Mouse (Mus musculus) ES-E14 (cell line): ENCODE data around the gene Fxyd5.

Source experiments
- CHD2 ChIP-seq: IDR thresholded peaks from 2 replicates; pipeline ENCODE4 v1.6.1; 2014; ENCODE audit warnings: mild to moderate bottlenecking, low read depth, low read length, inconsistent platforms
- HCFC1 ChIP-seq: IDR thresholded peaks from 2 replicates; pipeline ENCODE4 v1.6.1; 2012; ENCODE audit warnings: low read length, inconsistent platforms, borderline replicate concordance; ENCODE audit not compliant: insufficient read depth
- MAFK ChIP-seq: IDR thresholded peaks from 2 replicates; pipeline ENCODE4 v1.6.1; 2014; ENCODE audit warnings: mild to moderate bottlenecking, low read depth, low read length, inconsistent platforms; ENCODE audit not compliant: insufficient read depth
- ZC3H11A ChIP-seq: IDR thresholded peaks from 2 replicates; pipeline ENCODE4 v1.6.1; 2012; ENCODE audit warnings: low read depth, mild to moderate bottlenecking, inconsistent platforms, low read length, borderline replicate concordance
- ZNF384 ChIP-seq: IDR thresholded peaks from 2 replicates; pipeline ENCODE4 v1.6.1; 2012; ENCODE audit warnings: low read depth, low read length, inconsistent platforms

GRCm38 (mm10) chr7:31039011-31039410 is 3.3 kb downstream of the Fxyd5 start:
- TF ChIP-seq ZC3H11A: no peak
- no peak for TF ChIP-seq ZNF384
- no peak for TF ChIP-seq CHD2
- TF ChIP-seq MAFK: no peak
- no peak for TF ChIP-seq HCFC1
